Mouse (Mus musculus): Measurements from ENCODE around the gene Ankrd54. TPM values are rescaled to one million over a fixed set of nuclear protein-coding genes. Genes with fewer than 3 reads are reported as not detected.

The Ankrd54 gene
- polyA plus RNA-seq, 1 experiment from 2014 or later, result 65.6 TPM

GRCm38 (mm10) chr15:79095483-79095882 is 32.8 kb upstream of the Ankrd54 start:
- no peaks in the 10 kb centered on the region for H3K27me3 ChIP-seq (ENCODE audit: control insufficient read depth, insufficient read depth, low read length)
- ATAC-seq (ENCODE audit: insufficient read depth, low FRiP score, low TSS enrichment) (no peak), DNase-seq (ENCODE audit: low spot score) (no peak)
- no peak overlapping the region for H3K4me3 ChIP-seq (ENCODE audit: low read depth, low read length)
- H3K9ac ChIP-seq (ENCODE audit: low read length), result no peak overlapping the region
- H3K4me1 ChIP-seq (ENCODE audit: control insufficient read depth, insufficient read depth, low read length), result no peaks in the 10 kb centered on the region
- H3K9me3 ChIP-seq (ENCODE audit: control insufficient read depth, low read length), result no peaks in the 10 kb centered on the region
- H3K4me2 ChIP-seq (ENCODE audit: low read depth), result no peak overlapping the region
- peaks cover 12% of the 10 kb centered on the region for H3K36me3 ChIP-seq (ENCODE audit: control insufficient read depth, insufficient read depth, low read length)
- 94% methylated on average over 5 of the region's 5 CpGs for WGBS
- H3K27ac ChIP-seq (ENCODE audit: low read depth, low read length), result no peak overlapping the region

- Histone ChIP-seq H3K27me3 (ENCODE audit: control insufficient read depth, insufficient read depth, low read length) (no peaks in the 10 kb centered on the region), H3K27ac (ENCODE audit: low read depth, low read length) (no peak overlapping the region), H3K36me3 (ENCODE audit: control insufficient read depth, insufficient read depth, low read length) (peaks cover 14% of the 10 kb centered on the region), H3K4me1 (ENCODE audit: control insufficient read depth, insufficient read depth, low read length) (no peaks in the 10 kb centered on the region), H3K9me3 (ENCODE audit: control insufficient read depth, low read length) (no peaks in the 10 kb centered on the region), H3K4me2 (ENCODE audit: low read depth) (no peak overlapping the region), H3K9ac (ENCODE audit: low read length) (no peak overlapping the region), H3K4me3 (ENCODE audit: low read depth, low read length) (no peak overlapping the region)
- DNase-seq (ENCODE audit: low spot score), result peak; percentile 28
- WGBS, result 78% methylated on average over 7 of the region's 7 CpGs
- no peak for ATAC-seq (ENCODE audit: insufficient read depth, low FRiP score, low TSS enrichment)
Observed at GRCm38 (mm10) chr15:79093083-79093839, 30.6 kb upstream of the Ankrd54 start.

GRCm38 (mm10) chr15:79092284-79092683 is 29.6 kb upstream of the Ankrd54 start:
- Histone ChIP-seq H3K9ac (ENCODE audit: low read length) (no peak overlapping the region), H3K4me3 (ENCODE audit: low read depth, low read length) (no peak overlapping the region), H3K27me3 (ENCODE audit: control insufficient read depth, insufficient read depth, low read length) (no peaks in the 10 kb centered on the region), H3K27ac (ENCODE audit: low read depth, low read length) (no peak overlapping the region), H3K9me3 (ENCODE audit: control insufficient read depth, low read length) (no peaks in the 10 kb centered on the region), H3K4me1 (ENCODE audit: control insufficient read depth, insufficient read depth, low read length) (no peaks in the 10 kb centered on the region), H3K36me3 (ENCODE audit: control insufficient read depth, insufficient read depth, low read length) (peaks cover 19% of the 10 kb centered on the region), H3K4me2 (ENCODE audit: low read depth) (no peak overlapping the region)
- WGBS, result 94% methylated on average over 6 of the region's 6 CpGs
- DNase-seq (ENCODE audit: low spot score) (no peak), ATAC-seq (ENCODE audit: insufficient read depth, low FRiP score, low TSS enrichment) (no peak)

- Histone ChIP-seq H3K36me3 (ENCODE audit: control insufficient read depth, insufficient read depth, low read length) (peaks cover 45% of the 10 kb centered on the region), H3K27me3 (ENCODE audit: control insufficient read depth, insufficient read depth, low read length) (no peaks in the 10 kb centered on the region), H3K9ac (ENCODE audit: low read length) (no peak overlapping the region), H3K27ac (ENCODE audit: low read depth, low read length) (no peak overlapping the region), H3K9me3 (ENCODE audit: control insufficient read depth, low read length) (no peaks in the 10 kb centered on the region), H3K4me3 (ENCODE audit: low read depth, low read length) (no peak overlapping the region), H3K4me2 (ENCODE audit: low read depth) (no peak overlapping the region), H3K4me1 (ENCODE audit: control insufficient read depth, insufficient read depth, low read length) (peaks cover 10% of the 10 kb centered on the region)
- DNase-seq (ENCODE audit: low spot score) (no peak), ATAC-seq (ENCODE audit: insufficient read depth, low FRiP score, low TSS enrichment) (no peak)
- 95% methylated on average over 7 of the region's 7 CpGs for WGBS
Observed at GRCm38 (mm10) chr15:79079567-79079966, 16.9 kb upstream of the Ankrd54 start.

- WGBS, result 41% methylated on average over 15 of the region's 15 CpGs
- ATAC-seq (ENCODE audit: insufficient read depth, low FRiP score, low TSS enrichment), result no peak
- no peaks in the 10 kb centered on the region for H3K27me3 ChIP-seq (ENCODE audit: control insufficient read depth, insufficient read depth, low read length)
- no peak overlapping the region for H3K27ac ChIP-seq (ENCODE audit: low read depth, low read length)
- no peak for DNase-seq (ENCODE audit: low spot score)
- peak overlapping the region; percentile 84 for H3K4me3 ChIP-seq (ENCODE audit: low read depth, low read length)
- no peaks in the 10 kb centered on the region for H3K9me3 ChIP-seq (ENCODE audit: control insufficient read depth, low read length)
- H3K4me2 ChIP-seq (ENCODE audit: low read depth), result peak overlapping the region; percentile 80
- peak overlapping the region; percentile 63 for H3K9ac ChIP-seq (ENCODE audit: low read length)
- peaks cover 14% of the 10 kb centered on the region for H3K4me1 ChIP-seq (ENCODE audit: control insufficient read depth, insufficient read depth, low read length)
- peaks cover 15% of the 10 kb centered on the region for H3K36me3 ChIP-seq (ENCODE audit: control insufficient read depth, insufficient read depth, low read length)
Observed at GRCm38 (mm10) chr15:79075658-79076365, 13.1 kb upstream of the Ankrd54 start.

GRCm38 (mm10) chr15:79074913-79075532 is 12.3 kb upstream of the Ankrd54 start, which contains the start of gene Eif3l:
Gene Eif3l, plus strand, starts transcription at chr15:79075179.
- Histone ChIP-seq H3K4me1 (ENCODE audit: control insufficient read depth, insufficient read depth, low read length) (peaks cover 14% of the 10 kb centered on the region), H3K9ac (ENCODE audit: low read length) (peak within 1 kb of the TSS; percentile 63), H3K4me3 (ENCODE audit: low read depth, low read length) (peak within 1 kb of the TSS; percentile 84), H3K4me2 (ENCODE audit: low read depth) (peak within 1 kb of the TSS; percentile 80), H3K9me3 (ENCODE audit: control insufficient read depth, low read length) (no peaks in the 10 kb centered on the region), H3K27ac (ENCODE audit: low read depth, low read length) (0 out of 2 replicates have a peak within 1 kb of the TSS, but pooled peaks have one; percentile 23), H3K36me3 (ENCODE audit: control insufficient read depth, insufficient read depth, low read length) (peaks cover 13% of the 10 kb centered on the region), H3K27me3 (ENCODE audit: control insufficient read depth, insufficient read depth, low read length) (no peaks in the 10 kb centered on the region)
- peak; percentile 69; the same call in 1 of the 2 replicates for ATAC-seq (ENCODE audit: insufficient read depth, low FRiP score, low TSS enrichment)
- DNase-seq (ENCODE audit: low spot score), result peak; percentile 90
- WGBS, result under 1% methylated on average over 49 of the region's 49 CpGs

GRCm38 (mm10) chr15:79074446-79074845 is 11.8 kb upstream of the Ankrd54 start:
- Histone ChIP-seq H3K36me3 (ENCODE audit: control insufficient read depth, insufficient read depth, low read length) (peaks cover 13% of the 10 kb centered on the region), H3K4me2 (ENCODE audit: low read depth) (peak overlapping the region; percentile 80), H3K9ac (ENCODE audit: low read length) (no peak overlapping the region; the same call in 1 of the 2 replicates), H3K27ac (ENCODE audit: low read depth, low read length) (no peak overlapping the region), H3K4me1 (ENCODE audit: control insufficient read depth, insufficient read depth, low read length) (peaks cover 14% of the 10 kb centered on the region), H3K4me3 (ENCODE audit: low read depth, low read length) (peak overlapping the region; percentile 84), H3K9me3 (ENCODE audit: control insufficient read depth, low read length) (no peaks in the 10 kb centered on the region), H3K27me3 (ENCODE audit: control insufficient read depth, insufficient read depth, low read length) (no peaks in the 10 kb centered on the region)
- ATAC-seq (ENCODE audit: insufficient read depth, low FRiP score, low TSS enrichment) (no peak), DNase-seq (ENCODE audit: low spot score) (no peak)
- WGBS, result 33% methylated on average over 10 of the region's 10 CpGs

GRCm38 (mm10) chr15:79073752-79074151 is 11.1 kb upstream of the Ankrd54 start:
- Histone ChIP-seq H3K9ac (ENCODE audit: low read length) (no peak overlapping the region), H3K27ac (ENCODE audit: low read depth, low read length) (no peak overlapping the region), H3K4me2 (ENCODE audit: low read depth) (no peak overlapping the region), H3K4me1 (ENCODE audit: control insufficient read depth, insufficient read depth, low read length) (peaks cover 14% of the 10 kb centered on the region), H3K36me3 (ENCODE audit: control insufficient read depth, insufficient read depth, low read length) (peaks cover 13% of the 10 kb centered on the region), H3K27me3 (ENCODE audit: control insufficient read depth, insufficient read depth, low read length) (no peaks in the 10 kb centered on the region), H3K4me3 (ENCODE audit: low read depth, low read length) (no peak overlapping the region), H3K9me3 (ENCODE audit: control insufficient read depth, low read length) (no peaks in the 10 kb centered on the region)
- DNase-seq (ENCODE audit: low spot score) (no peak), ATAC-seq (ENCODE audit: insufficient read depth, low FRiP score, low TSS enrichment) (no peak)

Measured in neural tube, embryonic 11.5 days (tissue).